Mouse (Mus musculus) kidney, postnatal 4 days (tissue): ENCODE results near the gene Pip5k1a.
A peak's percentile ranks its signal among the peaks of the same experiment; 100 is the strongest.
"Not testable (repeated sequence)": the region's sequence is repeated elsewhere in the genome, so short reads cannot be mapped to it uniquely, and the experiment has no call there.

Experiments used
- DNase-seq, 2 experiments: peaks; one replicate each; pipeline ENCODE4 v3.0.0; 2021; ENCODE audit warnings: mixed read lengths in 2 of 2

The Pip5k1a gene

DNA sequence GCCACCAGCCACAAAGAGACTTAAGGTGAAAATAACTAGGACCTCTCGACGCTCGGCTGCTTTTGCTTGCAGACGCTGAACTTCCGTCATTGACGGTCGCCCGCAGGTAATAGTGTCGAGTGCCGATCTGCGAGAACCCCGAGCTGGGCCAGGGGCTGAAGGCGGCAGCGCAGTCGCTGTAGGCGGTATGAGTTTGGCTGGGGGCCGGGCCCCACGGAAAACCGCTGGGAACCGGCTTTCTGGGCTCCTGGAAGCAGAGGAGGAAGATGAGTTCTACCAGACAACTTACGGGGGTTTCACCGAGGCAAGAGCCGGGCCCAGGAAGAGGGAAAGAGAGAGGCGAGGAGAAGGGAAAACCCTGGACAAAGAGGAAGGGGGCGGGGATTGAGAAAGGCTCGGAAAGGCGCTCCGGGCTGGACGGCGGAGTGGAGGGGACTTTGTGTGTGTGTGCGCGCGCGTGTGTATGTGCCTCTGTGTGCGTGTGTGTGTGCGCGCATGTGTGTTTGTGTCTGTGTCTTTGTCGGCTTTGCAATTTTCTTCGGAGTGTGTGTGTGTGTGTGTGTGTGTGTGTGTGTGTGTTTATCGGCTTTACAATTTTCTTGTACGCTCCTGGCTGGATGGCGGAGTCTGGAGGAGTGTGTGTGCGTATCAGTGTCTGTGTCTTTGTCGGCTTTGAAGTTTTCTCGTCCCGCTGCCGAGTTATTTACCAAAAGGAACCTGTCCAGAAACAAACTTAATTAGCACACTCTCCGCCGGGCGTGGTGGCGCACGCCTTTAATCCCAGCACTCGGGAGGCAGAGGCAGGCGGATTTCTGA lies 4.4 kb upstream of the Pip5k1a start, which contains the start of gene Vps72:
Gene Vps72, plus strand, starts transcription at position 112 of the 816 bp plus-strand sequence.
- DNase-seq: peak; percentile 90 to 95

DNA sequence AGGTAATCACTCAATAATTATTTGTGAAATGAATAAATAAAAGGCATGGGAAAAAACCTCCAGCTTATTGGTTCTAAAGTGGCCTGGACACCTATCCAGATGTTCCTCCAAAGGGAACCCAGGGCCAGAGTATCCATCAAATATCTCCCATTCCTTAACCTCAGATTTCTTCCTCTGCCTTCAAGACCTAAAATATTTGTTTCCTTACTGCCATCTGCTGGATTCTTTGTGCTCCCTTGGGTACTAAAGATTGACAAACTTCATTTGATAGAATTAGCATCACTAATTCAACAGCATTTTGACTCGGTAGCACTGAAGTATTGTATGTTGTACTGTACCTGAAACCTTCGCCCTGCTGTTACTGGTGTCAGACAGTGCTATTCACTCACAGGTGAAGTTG lies 1.2 kb upstream of the Pip5k1a start:
- DNase-seq: no peak

DNA sequence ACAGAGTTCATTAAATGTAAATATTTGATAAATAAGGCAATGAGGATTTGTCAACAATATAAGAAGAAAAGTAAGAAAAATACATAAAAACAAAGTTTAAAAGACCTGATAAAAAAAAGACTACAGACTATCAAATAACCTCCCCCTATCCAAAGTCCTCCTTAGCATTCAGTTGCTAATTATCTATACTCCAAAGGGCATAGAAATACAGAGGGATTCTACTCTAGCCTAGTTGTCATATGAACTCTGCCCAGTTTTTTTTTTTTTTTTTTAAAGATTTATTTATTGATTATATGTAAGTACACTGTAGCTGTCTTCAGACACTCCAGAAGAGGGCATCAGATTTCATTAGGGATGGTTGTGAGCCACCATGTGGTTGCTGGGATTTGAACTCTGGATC lies 578 bp upstream of the Pip5k1a start:
- DNase-seq: not testable (repeated sequence)

DNA sequence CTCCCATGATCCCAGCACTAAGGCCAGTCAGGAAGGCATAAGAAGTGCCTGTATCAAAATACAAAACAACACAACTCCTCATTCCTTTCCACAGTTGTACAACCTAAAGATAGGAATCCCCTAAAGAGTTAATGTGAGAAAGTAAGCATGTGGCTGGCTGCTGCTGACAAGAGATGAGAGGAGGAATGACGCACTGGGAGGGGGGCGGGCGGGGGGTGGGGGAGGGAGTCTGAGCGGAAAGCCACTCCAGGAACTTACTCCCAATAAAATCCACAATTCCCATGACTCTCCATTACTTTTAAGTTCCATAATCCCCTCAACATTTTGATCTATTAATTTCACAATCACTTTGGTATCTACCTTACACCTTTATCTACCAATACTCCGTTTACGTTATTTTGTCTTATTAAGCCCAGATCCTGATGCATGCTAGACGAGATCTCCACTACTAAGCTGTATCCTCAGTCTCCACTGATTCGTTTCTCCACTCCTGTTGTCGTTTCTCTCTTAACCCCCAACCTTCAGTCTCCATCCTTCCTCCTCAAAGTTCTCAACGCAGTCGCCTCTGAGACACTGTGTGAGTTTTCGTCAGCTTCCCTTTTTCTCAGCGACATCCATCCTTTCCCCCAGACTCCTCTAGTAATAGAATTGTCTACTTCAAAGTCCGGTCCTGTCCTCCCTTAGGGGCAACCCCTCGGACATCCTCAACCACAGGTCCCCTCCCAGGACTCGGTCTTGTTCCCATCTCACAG lies 968 bp downstream of the Pip5k1a start:
- no peak for DNase-seq

DNA sequence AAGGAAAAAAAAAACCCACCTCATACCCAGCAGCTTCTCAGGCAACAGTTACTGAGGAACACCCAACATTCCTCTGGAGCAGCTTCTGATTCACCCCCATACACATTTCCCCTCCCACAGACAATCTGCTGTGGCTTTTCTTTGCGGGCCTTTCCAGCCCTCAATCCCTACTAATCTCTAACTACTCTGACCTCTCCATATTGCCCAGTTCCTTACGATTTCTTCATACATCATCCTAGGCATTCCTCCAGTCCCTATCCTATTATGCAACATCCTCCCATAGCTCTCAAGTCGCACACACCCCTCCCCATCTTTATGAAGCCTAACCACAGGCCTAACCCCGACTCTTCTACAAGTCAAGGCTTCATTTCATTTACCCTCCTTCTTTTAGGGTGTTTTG lies 1.6 kb downstream of the Pip5k1a start:
- no peak for DNase-seq

DNA sequence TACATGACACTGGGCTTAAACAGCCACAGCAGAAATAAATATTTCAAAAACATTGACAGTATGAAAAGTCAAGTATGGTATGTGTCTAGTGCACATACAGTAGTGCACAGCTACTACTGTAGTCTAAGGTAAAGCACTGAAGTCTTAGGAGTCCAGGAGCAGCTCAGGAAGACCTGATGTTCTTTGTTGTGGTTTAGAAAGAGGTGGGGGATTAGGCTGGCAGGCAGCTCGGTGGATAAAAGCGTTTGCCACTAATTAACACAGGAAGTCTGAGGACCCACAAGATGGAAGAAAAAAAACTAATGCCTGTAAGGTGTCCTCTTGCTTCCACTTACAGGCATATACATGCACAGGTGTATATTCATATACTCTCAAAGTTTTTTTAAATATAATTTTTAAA lies 5.9 kb downstream of the Pip5k1a start:
- DNase-seq: no peak

DNA sequence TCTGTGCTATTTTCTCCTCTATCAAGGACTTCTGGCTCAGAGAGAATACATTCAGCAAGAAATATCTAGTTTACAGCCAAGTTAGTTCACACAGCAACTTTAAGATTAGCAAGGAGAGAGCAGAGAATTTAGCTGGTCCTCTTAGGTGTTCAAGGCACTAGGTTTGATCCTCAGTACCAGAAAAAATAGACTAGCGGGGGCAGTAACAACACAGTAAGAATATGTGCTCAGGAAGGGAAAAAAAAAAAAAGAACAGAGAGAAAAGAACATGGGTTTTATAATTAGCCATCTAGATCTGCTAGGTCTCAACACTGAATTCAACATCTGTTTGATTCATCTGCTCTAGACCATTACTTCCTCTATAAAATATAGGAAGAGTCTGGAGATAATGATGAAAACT lies 18.7 kb downstream of the Pip5k1a start:
- no peak for DNase-seq

DNA sequence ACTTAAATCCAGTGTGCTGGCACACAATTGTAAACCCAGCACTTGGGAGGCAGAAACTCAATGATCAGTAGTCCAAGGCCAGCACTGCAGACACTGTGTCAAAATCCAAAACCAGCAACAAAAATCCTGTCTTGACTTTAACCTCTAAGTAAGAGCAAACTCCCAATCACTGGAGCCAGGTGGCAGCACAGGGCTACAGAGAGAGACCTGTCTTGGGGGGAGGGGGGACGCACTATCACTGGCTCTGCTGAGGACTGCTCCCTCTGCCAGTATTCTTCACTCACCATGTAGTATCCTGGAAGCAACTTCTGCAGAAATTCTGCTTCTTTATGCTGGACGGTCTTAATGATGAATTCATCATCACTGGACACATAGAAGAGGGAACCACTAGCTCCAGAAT lies 35.1 kb downstream of the Pip5k1a start:
- peak in 1 of 2 experiments; percentile 26 for DNase-seq

DNA sequence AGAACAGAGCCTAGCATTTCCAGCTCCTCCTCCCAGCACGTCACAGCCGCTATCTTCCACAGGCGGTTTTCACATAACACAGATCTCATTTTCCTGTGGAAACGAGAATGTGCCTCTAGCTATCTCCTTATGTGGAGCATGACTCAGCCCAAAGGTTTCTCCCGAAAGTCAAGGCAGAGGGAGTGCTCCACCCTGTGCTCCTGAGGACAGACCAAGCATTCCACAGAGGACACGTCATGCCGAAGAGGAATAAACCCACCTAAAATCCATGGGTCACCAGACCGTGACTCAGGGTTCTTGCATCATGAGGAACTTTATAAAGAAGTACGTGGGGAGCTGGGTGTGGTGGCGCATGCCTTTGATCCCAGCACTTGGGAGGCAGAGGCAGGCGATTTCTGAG lies 40.2 kb downstream of the Pip5k1a start:
- no peak for DNase-seq

DNA sequence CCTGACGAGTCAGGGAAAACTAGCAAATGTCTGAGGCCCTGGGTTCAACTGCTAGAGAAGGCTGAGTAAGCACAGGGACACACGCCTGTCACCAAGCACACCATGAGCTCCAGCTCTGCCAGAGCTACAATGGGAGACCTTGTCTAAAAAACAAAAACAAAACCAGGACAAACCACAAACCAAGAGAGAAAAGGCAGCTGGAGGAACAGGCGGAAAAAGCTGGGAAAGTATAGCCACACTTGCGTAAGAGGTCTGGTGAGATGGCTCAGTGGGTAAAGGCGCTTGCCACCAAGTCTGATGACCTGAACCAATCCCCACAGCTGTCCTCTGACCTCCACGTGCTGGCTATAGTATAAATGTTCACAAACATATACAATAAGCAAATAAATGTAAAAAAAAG lies 40.6 kb downstream of the Pip5k1a start:
- no peak for DNase-seq

DNA sequence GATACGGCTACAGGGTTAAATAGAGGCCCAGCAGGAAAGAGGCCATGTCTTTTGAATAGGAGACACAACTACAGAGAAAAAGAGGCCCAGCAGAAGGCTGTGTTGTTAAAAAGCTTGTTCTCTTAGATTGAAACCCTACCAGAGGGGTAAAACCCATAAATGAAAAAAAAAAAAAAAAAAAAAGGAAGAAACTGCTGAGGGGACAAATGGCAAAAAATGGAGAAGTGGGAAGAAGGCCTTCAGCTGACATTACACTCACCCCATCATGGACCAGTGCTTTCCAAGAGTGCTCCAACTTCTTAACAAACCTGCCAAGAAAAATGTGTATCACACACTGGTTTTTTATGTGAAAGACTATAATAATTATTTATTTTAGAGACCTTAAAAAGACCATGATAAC lies 41.2 kb downstream of the Pip5k1a start:
- DNase-seq: no peak

DNA sequence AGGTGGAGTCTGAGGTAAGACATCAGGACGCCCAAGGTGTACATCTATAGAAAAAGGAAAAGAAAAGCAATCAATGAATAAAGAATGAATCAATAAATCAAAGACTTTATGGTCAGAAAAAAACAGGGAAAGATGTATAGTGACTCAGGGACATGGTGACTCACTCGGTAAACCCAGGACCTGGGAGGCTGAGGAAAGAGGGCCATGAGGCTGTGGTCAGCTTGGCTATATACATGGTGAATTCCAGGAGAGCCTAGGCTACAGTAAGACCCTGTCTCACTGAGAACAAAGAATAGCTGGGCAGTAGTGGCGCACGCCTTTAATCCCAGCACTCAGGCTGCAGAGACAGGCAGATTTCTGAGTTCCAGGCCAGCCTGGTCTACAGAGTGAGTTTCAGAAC lies 43.0 kb downstream of the Pip5k1a start:
- no peak for DNase-seq

DNA sequence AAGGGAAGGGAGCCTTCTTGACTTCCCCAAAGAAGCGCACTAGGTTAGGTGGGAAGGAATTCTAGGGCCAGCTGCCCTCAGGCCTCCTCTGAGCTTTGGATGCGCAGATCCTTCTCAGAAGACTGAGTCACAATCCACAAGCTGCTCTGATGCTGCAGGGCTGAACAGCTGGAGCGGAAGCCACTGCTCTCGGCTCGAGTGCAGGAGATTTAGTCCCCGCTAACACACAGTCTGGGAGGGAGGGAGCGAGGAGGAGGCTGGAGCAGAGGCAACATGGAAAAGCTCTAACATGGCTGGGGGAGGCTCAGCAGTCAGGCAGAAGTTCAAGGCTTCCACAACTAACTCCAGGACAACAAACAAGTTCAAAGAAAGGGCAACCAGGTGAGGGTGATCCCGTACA lies 48.7 kb downstream of the Pip5k1a start:
- peak in 1 of 2 experiments; percentile 16 for DNase-seq

DNA sequence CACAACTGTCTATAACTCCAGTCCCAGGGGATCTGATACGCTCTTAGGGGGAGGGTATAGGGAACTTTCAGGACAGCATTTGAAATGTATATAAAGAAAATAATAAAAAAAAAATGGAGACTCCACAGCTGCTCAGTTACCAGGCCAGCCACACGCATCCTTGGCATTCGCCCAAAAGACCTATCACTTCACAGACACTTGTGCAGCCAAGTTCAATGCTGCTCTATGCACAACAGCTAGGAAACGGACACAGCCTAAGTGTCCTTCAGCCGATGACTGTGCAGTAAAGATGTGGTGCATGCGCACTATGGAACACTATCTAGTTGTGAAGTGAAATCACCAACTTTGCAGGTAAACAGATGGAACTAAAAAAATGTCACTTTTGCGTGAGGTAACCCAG lies 50.5 kb downstream of the Pip5k1a start:
- peak in 1 of 2 experiments; percentile 18 for DNase-seq

DNA sequence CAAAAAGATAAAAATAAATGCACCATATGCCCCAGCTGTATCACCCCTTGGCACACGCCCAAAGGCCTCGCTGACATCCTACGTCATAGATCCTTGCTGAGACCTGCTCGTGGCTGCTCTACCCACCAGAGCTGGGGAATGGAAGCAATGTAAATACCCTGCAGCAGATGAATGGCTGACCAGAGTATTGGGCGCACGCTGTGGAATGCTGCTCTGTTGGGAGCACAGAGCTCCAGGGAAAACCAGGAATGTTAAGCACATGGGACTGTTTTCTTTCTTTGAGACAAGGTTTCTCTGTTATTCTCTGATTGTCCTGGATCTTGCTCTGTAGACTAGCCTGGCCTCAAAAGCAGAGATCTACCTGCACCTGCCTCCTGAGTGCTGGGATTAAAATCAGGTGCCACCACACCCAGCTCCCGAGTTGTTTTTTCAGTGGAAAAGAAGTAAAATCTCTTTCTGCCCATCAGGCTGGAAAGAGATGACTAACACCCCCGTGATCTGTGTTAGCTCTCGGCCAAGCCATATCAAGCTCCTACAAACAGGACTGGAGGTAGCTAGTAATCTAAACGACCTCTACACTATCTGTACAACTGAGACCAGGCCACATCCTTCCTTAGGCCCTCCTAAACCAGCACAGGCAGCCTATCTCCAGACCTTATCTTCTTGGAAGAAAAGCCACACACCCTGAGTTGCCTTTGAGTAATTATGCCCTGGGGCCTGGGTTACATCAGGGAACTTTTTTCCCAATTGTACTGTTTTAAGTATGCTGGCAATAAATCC lies 52.1 kb downstream of the Pip5k1a start:
- DNase-seq: peak; percentile 34 to 52

DNA sequence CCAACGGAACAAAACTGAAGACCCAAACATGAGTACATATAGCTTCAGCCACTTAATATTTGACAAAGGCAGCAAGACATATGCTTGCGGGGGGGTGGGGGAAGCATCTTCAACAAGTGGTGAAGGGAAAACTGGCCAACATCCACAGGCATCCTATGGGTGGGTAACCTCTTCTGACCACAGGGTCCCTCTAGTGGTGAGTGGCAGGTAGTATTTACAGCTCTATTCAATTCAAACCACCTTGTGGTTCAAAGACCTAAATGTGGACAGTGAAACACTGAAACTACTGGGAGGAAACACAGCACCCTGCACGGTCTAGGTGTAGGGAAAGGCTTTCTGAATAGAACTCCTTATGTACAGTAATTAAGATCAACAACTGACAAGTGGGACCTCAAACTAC lies 53.0 kb downstream of the Pip5k1a start:
- peak; percentile 26 to 45 for DNase-seq

DNA sequence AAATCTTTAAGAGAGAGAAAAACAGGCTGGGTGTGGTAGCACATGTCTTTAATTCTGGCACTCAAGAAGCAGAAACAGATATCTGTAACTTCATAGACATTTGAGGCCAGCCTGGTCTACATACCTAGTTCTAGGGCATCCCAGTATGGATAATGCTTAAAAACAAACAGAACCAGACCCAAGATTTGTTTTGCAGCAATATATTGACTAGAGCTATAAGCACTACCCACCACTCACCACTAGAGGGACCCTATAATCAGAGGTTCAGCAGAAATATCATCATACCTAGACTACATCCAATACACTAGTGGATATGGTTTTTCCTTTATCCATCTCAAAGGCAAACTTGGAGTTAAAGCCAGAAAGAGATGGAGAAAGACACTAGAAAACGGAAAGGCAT lies 53.8 kb downstream of the Pip5k1a start:
- peak in 1 of 2 experiments; percentile 47 for DNase-seq

DNA sequence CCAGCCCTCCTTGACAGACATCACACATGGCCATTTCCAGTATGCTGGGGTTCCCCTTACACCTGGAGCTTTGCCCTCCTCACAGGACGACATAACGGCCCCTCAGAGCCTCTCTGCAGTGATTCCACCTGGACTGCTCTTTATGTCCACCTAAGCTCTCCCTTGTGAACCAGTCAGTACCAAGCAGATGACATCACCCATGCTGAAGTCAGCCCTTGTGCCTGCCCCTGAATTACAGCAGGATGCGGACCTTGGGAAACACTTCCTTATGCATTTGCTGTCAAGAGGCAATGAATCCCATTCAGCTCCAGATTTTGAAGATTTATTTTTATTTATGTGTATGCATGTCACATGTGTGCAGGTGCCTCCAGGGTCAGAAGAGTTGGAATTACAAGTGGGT lies 58.8 kb downstream of the Pip5k1a start:
- no peak for DNase-seq

DNA sequence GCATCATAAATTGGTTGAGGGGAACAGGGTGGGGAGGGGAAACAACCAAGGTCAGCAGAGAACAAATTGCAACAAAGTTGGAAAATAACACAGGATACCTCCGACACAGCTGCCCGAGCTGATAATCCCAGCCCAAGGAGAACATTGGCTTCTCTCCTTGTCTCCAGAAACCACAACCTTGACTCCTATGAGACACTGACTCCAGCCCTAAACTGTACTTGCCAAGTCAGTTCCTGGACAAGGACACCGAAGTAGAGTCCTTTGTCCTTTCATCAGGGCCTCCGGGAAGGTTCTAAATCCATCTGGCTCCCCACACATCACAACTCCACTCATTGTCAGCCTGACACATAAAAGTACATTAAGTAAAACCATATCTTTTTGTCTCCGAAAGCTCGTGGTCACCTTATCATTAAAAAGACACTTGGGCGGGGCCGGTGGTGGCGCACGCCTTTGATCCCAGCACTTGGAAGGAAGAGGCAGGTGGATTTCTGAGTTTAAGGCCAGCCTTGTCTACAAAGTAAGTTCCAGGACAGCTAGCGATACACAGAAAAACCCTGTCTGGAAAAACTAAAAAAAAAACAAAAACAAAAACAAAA lies 60.2 kb downstream of the Pip5k1a start:
- DNase-seq: no peak

DNA sequence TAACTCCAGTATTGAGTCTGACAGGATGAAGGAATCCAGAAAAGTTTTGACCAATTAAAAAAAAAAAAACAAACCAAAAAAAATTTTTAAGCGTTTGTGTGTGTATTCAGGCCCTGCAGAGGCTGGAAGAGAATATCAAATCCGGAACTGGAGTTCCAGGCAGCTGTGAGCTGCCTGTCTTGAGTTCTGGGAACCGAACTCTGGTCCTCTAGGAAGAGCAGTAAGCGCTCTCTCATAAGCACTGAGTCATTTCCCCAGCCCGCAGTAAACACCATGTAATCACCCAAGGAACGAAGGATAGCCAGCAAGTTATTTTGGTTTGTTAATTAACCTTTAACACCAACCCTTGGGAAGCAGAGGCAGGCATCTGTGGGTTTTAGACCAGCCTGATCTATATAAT lies 63.5 kb downstream of the Pip5k1a start:
- no peak for DNase-seq

DNA sequence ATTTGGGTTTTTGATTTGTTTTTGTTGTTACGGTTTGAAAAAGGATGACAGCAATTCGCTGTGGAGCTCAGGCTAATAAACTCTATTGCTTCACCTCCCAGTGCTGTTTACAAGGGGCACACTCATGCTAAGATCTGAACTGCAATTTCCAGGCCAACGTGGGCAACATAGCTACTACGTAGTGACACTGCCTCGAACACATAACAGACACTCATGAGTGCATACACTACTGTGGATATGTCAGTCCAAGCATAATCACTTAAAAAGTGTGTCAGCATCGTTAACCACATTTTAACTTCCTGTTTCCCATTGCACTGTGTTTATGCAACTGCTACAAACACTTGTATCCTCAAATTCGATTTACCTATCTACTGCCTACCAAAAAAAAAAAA lies 63.9 kb downstream of the Pip5k1a start:
- DNase-seq: no peak

DNA sequence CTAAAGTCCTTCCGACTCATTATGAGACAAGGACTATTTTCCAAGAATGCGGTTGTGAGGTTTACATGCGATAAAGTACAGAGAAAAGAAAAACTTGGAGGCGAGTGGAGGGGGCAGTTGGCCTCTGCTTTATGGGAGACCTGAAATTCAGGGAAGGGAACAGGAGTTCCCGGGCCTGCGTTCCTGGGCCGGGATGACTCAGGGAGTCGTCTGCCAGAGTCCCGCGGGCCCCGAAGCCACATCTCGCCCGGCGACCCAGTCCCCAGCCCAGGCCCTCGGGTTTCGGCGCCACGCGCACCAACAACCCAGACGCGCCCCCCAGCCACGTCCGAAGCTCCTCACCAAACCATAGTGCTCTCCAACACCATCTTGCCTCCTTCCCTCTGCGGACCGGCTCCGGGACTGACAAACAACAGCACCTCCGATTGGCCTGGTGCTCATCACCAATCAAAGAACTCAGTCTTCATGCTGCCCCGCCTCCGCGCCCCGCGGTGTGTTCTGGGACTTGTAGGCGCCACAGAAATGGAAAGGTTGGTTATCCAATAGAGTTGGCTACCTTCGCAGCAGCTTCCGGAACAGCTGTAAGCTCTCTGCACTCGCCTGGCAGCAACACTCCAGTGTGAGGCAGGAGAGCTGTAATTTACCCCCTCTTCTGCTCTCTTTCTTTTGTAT lies 64.4 kb downstream of the Pip5k1a start, which contains the start of gene Psmd4:
Gene Psmd4, minus strand, starts transcription at position 449 of the 672 bp plus-strand sequence.
- peak; percentile 98 for DNase-seq
